Mouse (Mus musculus) forebrain, embryonic 16.5 days (tissue): Measurements from ENCODE around the gene Banf2. TPM values are rescaled to one million over a fixed set of nuclear protein-coding genes. Genes with fewer than 3 reads are reported as not detected.

Experiments used
- ATAC-seq: fragments of 200-750 bp; cut with Nextera tagmentation; 2 replicates; pipeline ENCODE4 v1.8.0; 2017; ENCODE audit warnings: mild to moderate bottlenecking, moderate library complexity
- H3K27ac ChIP-seq: fragments of 300-500 bp; sonication (generic); 2 replicates; pipeline ENCODE4 v1.5.1; 2014; ENCODE audit warnings: low read length, control low read depth
- H3K27me3 ChIP-seq: fragments of 300-500 bp; sonication (generic); replicated peaks from 2 replicates; pipeline ENCODE4 v1.6.1; 2014; ENCODE audit warnings: low read length; ENCODE audit not compliant: control insufficient read depth, insufficient read depth
- H3K36me3 ChIP-seq: fragments of 300-500 bp; sonication (generic); 2 replicates; pipeline ENCODE4 v1.6.1; 2014; ENCODE audit not compliant: control insufficient read depth, insufficient read depth
- H3K4me1 ChIP-seq: fragments of 300-500 bp; sonication (generic); replicated peaks from 2 replicates; pipeline ENCODE4 v1.6.1; 2014; ENCODE audit warnings: low read length; ENCODE audit not compliant: control insufficient read depth, insufficient read depth
- H3K4me2 ChIP-seq: fragments of 300-500 bp; sonication (generic); 2 replicates; pipeline ENCODE4 v1.6.1; 2014; ENCODE audit warnings: mild to moderate bottlenecking, low read length, control low read depth
- H3K4me3 ChIP-seq: fragments of 300-500 bp; sonication (generic); replicated peaks from 2 replicates; pipeline ENCODE4 v1.5.1; 2014; ENCODE audit warnings: mild to moderate bottlenecking, low read length, control low read depth
- H3K9ac ChIP-seq: fragments of 300-500 bp; sonication (generic); replicated peaks from 2 replicates; pipeline ENCODE4 v1.6.1; 2014; ENCODE audit warnings: low read depth, low read length, control low read depth
- H3K9me3 ChIP-seq: fragments of 300-500 bp; sonication (generic); 2 replicates; pipeline ENCODE4 v1.6.1; 2016; ENCODE audit warnings: low read length; ENCODE audit not compliant: control insufficient read depth
- WGBS: fragments of 180-500 bp; shearing (Covaris S2); extraction: QIAGEN DNeasy Blood & Tissue Kit; methylation state at CpG from one replicate; pipeline ENCODE4 v1.1.7; 2014; 5-methylcytosine and 5-hydroxymethylcytosine counted together
- polyA plus RNA-seq: library from polyadenylated mRNA; unstranded; fragments of >200 nt; fragmentation: Nextera tagmentation; extraction: Ambion mirVana; gene quantifications from 2 replicates; pipeline ENCODE4 v1.2.1, GENCODE M21; 2015

Gene Banf2
- polyA plus RNA-seq, 1 experiment from 2014 or later, result not detected

- H3K27ac ChIP-seq, result no peak overlapping the region
- H3K4me3 ChIP-seq, result no peak overlapping the region
- no peaks in the 10 kb centered on the region for H3K9me3 ChIP-seq
- ATAC-seq, result no peak
- H3K4me2 ChIP-seq, result no peak overlapping the region
- no peak overlapping the region for H3K9ac ChIP-seq
- no peaks in the 10 kb centered on the region for H3K27me3 ChIP-seq
- WGBS, result 89% methylated on average over 3 of the region's 3 CpGs
- H3K36me3 ChIP-seq, result no peaks in the 10 kb centered on the region
- H3K4me1 ChIP-seq, result no peaks in the 10 kb centered on the region
Observed at GRCm38 (mm10) chr2:144108376-144108775, 75.5 kb downstream of the Banf2 start.

DNA sequence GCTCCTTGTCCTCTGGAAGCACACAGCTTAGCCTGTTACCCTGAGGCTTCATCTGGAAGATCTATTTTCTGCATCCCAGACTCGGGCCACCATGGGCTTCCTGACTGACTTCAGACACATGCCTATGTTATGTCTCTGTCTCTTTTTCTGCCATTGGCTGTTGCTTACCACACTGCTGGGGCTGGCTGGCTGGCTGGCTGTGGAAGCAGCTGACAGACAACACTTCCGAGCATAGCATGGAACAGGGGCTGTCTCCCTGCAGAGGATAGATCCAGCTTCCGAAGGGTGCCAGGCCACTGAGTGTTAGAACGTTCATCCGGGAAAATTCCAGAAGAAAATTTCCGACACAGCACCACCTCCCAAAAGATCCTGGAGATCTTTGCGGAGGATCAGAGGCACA lies 79.1 kb downstream of the Banf2 start:
- WGBS, result 65% methylated on average over 7 of the region's 7 CpGs
- Histone ChIP-seq H3K9ac (no peak overlapping the region), H3K36me3 (no peaks in the 10 kb centered on the region), H3K27ac (no peak overlapping the region), H3K4me3 (no peak overlapping the region), H3K4me1 (no peaks in the 10 kb centered on the region), H3K9me3 (no peaks in the 10 kb centered on the region), H3K27me3 (no peaks in the 10 kb centered on the region), H3K4me2 (no peak overlapping the region)
- ATAC-seq, result no peak

DNA sequence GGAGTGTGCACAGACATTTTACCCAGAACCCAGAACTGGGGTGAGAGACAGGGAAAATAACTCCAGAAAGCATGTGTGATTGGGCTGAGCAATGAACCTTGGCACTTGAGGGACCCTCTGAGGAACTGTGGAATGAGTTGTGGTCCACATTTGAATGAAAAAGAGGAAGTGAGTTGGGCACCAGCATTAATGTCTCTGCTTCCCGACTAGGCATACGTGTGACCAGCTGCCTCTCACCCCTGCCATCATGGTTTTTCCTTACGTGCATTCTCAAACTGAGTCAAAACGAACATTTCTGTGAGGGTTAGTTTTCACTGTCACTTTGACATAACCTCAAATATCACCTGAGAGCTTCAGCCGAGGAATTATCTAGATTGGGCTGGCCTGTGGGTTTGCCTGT lies 79.8 kb downstream of the Banf2 start:
- Histone ChIP-seq H3K27me3 (no peaks in the 10 kb centered on the region; the same call in 1 of the 2 replicates), H3K4me2 (no peak overlapping the region), H3K4me3 (no peak overlapping the region), H3K9ac (no peak overlapping the region), H3K36me3 (no peaks in the 10 kb centered on the region), H3K9me3 (no peaks in the 10 kb centered on the region), H3K4me1 (no peaks in the 10 kb centered on the region), H3K27ac (no peak overlapping the region)
- ATAC-seq, result no peak
- 86% methylated on average over 5 of the region's 5 CpGs for WGBS

DNA sequence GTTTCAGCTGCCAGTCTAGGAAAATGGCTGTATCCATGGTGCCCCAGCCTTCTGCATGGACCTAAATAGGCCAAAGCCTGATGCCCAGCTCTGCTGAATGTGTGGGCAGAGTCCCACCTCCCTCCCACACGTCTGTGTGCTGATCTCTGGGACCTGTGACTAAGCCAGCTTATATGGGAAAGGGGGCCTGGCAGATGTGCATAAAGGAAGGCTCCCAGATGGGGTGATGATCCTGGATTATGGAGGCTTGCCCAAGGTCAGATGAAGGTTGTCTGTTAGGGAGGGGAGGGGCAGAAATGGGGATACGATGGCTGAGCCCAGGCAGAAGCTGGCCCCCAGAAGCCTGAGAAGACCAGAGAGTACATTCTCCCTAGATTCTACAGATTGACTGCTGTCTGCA lies 85.2 kb downstream of the Banf2 start:
- Histone ChIP-seq H3K27ac (no peak overlapping the region), H3K27me3 (no peaks in the 10 kb centered on the region; the same call in 1 of the 2 replicates), H3K4me1 (no peaks in the 10 kb centered on the region), H3K4me3 (no peak overlapping the region), H3K9ac (no peak overlapping the region), H3K9me3 (no peaks in the 10 kb centered on the region), H3K36me3 (no peaks in the 10 kb centered on the region), H3K4me2 (no peak overlapping the region)
- no peak for ATAC-seq
- WGBS, result 83% methylated on average over 2 of the region's 2 CpGs

DNA sequence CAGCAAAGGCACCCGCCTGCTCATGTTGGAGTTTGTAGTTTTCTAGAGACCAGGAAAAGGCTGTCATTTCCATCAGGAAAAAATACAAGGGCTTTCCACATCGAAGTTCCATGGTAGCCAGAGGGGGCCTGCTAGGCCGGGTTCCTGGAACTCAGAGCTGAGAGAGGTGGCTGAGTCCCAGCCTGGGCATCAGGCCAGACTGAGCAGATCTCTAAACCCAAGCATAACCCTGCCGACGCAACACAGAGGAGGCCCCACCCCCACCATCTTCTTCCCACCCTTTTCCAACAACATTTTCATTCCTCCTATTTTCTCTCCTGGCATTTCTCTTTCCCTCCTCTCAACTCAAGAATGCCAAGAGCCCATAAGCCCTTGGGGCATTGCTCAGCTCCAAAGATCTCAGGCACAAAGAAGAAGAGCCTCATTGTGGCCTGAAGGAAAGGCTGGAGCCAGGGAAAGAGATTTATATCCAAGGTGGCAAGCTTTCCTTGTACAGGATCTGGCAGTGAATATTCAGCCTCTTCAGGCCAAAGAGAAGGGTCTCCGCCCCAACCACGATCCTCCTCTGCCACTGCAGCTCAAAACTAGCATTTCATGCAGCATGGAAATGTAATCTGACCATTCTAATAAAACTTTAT lies 87.4 kb downstream of the Banf2 start:
- Histone ChIP-seq H3K9ac (no peak overlapping the region), H3K36me3 (no peaks in the 10 kb centered on the region), H3K27ac (no peak overlapping the region), H3K27me3 (peaks cover 8% of the 10 kb centered on the region; the same call in 1 of the 2 replicates), H3K9me3 (no peaks in the 10 kb centered on the region), H3K4me1 (no peaks in the 10 kb centered on the region), H3K4me3 (no peak overlapping the region), H3K4me2 (no peak overlapping the region)
- ATAC-seq, result 0 out of 2 replicates have a peak, but pooled peaks have one; percentile 50
- 67% methylated on average over 7 of the region's 7 CpGs for WGBS

- 95% methylated on average over 16 of the region's 16 CpGs for WGBS
- Histone ChIP-seq H3K9ac (no peak overlapping the region), H3K36me3 (no peaks in the 10 kb centered on the region)
Observed at GRCm38 (mm10) chr2:144122068-144122467, 89.2 kb downstream of the Banf2 start.

More at GRCm38 (mm10) chr2:144122068-144122467, 89.2 kb downstream of the Banf2 start:
- no peaks in the 10 kb centered on the region for H3K9me3 ChIP-seq
- H3K4me3 ChIP-seq, result no peak overlapping the region
- no peak overlapping the region for H3K4me2 ChIP-seq
- H3K4me1 ChIP-seq, result peaks cover 1% of the 10 kb centered on the region; the same call in 1 of the 2 replicates
- H3K27me3 ChIP-seq, result peaks cover 8% of the 10 kb centered on the region; the same call in 1 of the 2 replicates
- no peak for ATAC-seq
- no peak overlapping the region for H3K27ac ChIP-seq

Other genes starting within 250 kb of the Banf2 start
- 0.62 and 1.1 TPM in 2 replicates for gene Bfsp1, start 169.9 kb upstream of the Banf2 start, polyA plus RNA-seq
- 428 and 455 TPM in 2 replicates for gene Dstn, start 117.7 kb upstream of the Banf2 start, polyA plus RNA-seq
- gene Rrbp1, start 21.8 kb upstream of the Banf2 start, polyA plus RNA-seq, result 19.8 and 20.8 TPM in 2 replicates
- 10.8 and 11.4 TPM in 2 replicates for gene Mgme1, start 237.6 kb downstream of the Banf2 start, polyA plus RNA-seq
- 55.2 and 64.3 TPM in 2 replicates for gene Snx5, start 237.8 kb downstream of the Banf2 start, polyA plus RNA-seq